Mouse (Mus musculus) limb, embryonic 10.5 days (tissue): ENCODE results near the gene Acaca. TPM values are rescaled to one million over a fixed set of nuclear protein-coding genes. Genes with fewer than 3 reads are reported as not detected.
"Not testable (repeated sequence)": the region's sequence is repeated elsewhere in the genome, so short reads cannot be mapped to it uniquely, and the experiment has no call there.

Source experiments
- DNase-seq: peaks from one replicate; pipeline ENCODE4 v3.0.0-alpha.2; 2017; ENCODE audit warnings: low spot score
- H3K27ac ChIP-seq: fragments of 300-500 bp; sonication (generic); 2 replicates; pipeline ENCODE4 v1.5.1; 2016; ENCODE audit warnings: mild to moderate bottlenecking
- H3K27me3 ChIP-seq: fragments of 300-500 bp; sonication (generic); 2 replicates; pipeline ENCODE4 v1.6.1; 2016; ENCODE audit warnings: low read depth, mild to moderate bottlenecking; ENCODE audit not compliant: poor library complexity, severe bottlenecking
- H3K36me3 ChIP-seq: fragments of 300-500 bp; sonication (generic); 2 replicates; pipeline ENCODE4 v1.6.1; 2016; ENCODE audit warnings: mild to moderate bottlenecking, moderate library complexity
- H3K4me1 ChIP-seq: fragments of 300-500 bp; sonication (generic); 2 replicates; pipeline ENCODE4 v1.6.1; 2016
- H3K4me3 ChIP-seq: fragments of 300-500 bp; sonication (generic); 2 replicates; pipeline ENCODE4 v1.5.1; 2016; ENCODE audit warnings: mild to moderate bottlenecking, moderate library complexity
- H3K9me3 ChIP-seq: fragments of 300-500 bp; sonication (generic); replicated peaks from 2 replicates; pipeline ENCODE4 v1.6.1; 2016; ENCODE audit warnings: mild to moderate bottlenecking
- WGBS: fragments of 180-500 bp; shearing (Covaris S2); methylation state at CpG from one replicate; pipeline ENCODE4 v1.1.7; 2016; 5-methylcytosine and 5-hydroxymethylcytosine counted together
- polyA plus RNA-seq: library from polyadenylated mRNA; unstranded; fragments of >200 nt; fragmentation: Nextera tagmentation; extraction: Ambion mirVana; gene quantifications from 2 replicates; pipeline ENCODE4 v1.2.1, GENCODE M21; 2016

Gene Acaca
- polyA plus RNA-seq, 1 experiment from 2014 or later, result 22.8 TPM

- H3K9me3 ChIP-seq, result no peaks in the 10 kb centered on the region
- peaks cover 10% of the 10 kb centered on the region; the same call in 1 of the 2 replicates for H3K36me3 ChIP-seq
- no peaks in the 10 kb centered on the region for H3K4me1 ChIP-seq
- DNase-seq, result no peak
- H3K27ac ChIP-seq, result no peak overlapping the region
- H3K4me3 ChIP-seq, result no peak overlapping the region
- H3K27me3 ChIP-seq, result no peaks in the 10 kb centered on the region
Observed at GRCm38 (mm10) chr11:84332384-84332783, 202.9 kb downstream of the Acaca start.

GRCm38 (mm10) chr11:84332860-84333259, 203.4 kb downstream of the Acaca start:
- no peaks in the 10 kb centered on the region for H3K27me3 ChIP-seq
- H3K9me3 ChIP-seq, result no peaks in the 10 kb centered on the region
- WGBS, result 89% methylated on average over 3 of the region's 3 CpGs
- DNase-seq, result no peak
- no peak overlapping the region for H3K27ac ChIP-seq
- peaks cover 10% of the 10 kb centered on the region for H3K36me3 ChIP-seq
- H3K4me1 ChIP-seq, result no peaks in the 10 kb centered on the region
- H3K4me3 ChIP-seq, result no peak overlapping the region

GRCm38 (mm10) chr11:84338273-84338672, 208.8 kb downstream of the Acaca start:
- not testable (repeated sequence) for H3K27me3 ChIP-seq, H3K27ac ChIP-seq, H3K4me1 ChIP-seq, H3K9me3 ChIP-seq, DNase-seq, H3K4me3 ChIP-seq
- H3K36me3 ChIP-seq, result peaks cover 30% of the 10 kb centered on the region
- WGBS, result 98% methylated on average over 8 of the region's 8 CpGs

- no peaks in the 10 kb centered on the region for H3K27me3 ChIP-seq
- H3K36me3 ChIP-seq, result peaks cover 27% of the 10 kb centered on the region
- H3K4me3 ChIP-seq, result no peak overlapping the region
- WGBS, result 87% methylated on average over 2 of the region's 2 CpGs
- DNase-seq, result no peak
- H3K9me3 ChIP-seq, result no peaks in the 10 kb centered on the region
- H3K27ac ChIP-seq, result no peak overlapping the region
- H3K4me1 ChIP-seq, result no peaks in the 10 kb centered on the region
Observed at GRCm38 (mm10) chr11:84340630-84341029, 211.2 kb downstream of the Acaca start.

- peaks cover 29% of the 10 kb centered on the region for H3K36me3 ChIP-seq
- no peak overlapping the region for H3K4me3 ChIP-seq
- no peaks in the 10 kb centered on the region for H3K27me3 ChIP-seq
- DNase-seq, result no peak
- H3K27ac ChIP-seq, result no peak overlapping the region
- 89% methylated on average over 6 of the region's 6 CpGs for WGBS
- H3K9me3 ChIP-seq, result no peaks in the 10 kb centered on the region
- no peaks in the 10 kb centered on the region for H3K4me1 ChIP-seq
Observed at GRCm38 (mm10) chr11:84344522-84345236, 215.2 kb downstream of the Acaca start.

GRCm38 (mm10) chr11:84347766-84348165, 218.3 kb downstream of the Acaca start:
- peaks cover 20% of the 10 kb centered on the region for H3K36me3 ChIP-seq

GRCm38 (mm10) chr11:84348843-84349825, 219.7 kb downstream of the Acaca start:
- no peak overlapping the region for H3K27ac ChIP-seq
- H3K4me1 ChIP-seq, result no peaks in the 10 kb centered on the region
- no peaks in the 10 kb centered on the region for H3K9me3 ChIP-seq
- H3K27me3 ChIP-seq, result no peaks in the 10 kb centered on the region
- WGBS, result 89% methylated on average over 16 of the region's 16 CpGs
- no peak for DNase-seq
- no peak overlapping the region for H3K4me3 ChIP-seq
- peaks cover 18% of the 10 kb centered on the region for H3K36me3 ChIP-seq

More at GRCm38 (mm10) chr11:84347766-84348165, 218.3 kb downstream of the Acaca start:
- H3K27me3 ChIP-seq, result no peaks in the 10 kb centered on the region
- H3K4me3 ChIP-seq, result no peak overlapping the region
- no peaks in the 10 kb centered on the region for H3K4me1 ChIP-seq
- H3K9me3 ChIP-seq, result no peaks in the 10 kb centered on the region
- no peak overlapping the region for H3K27ac ChIP-seq
- no peak for DNase-seq
- WGBS, result 90% methylated on average over 2 of the region's 2 CpGs

- Histone ChIP-seq H3K4me1 (no peaks in the 10 kb centered on the region; the same call in 1 of the 2 replicates), H3K4me3 (no peak overlapping the region), H3K9me3 (no peaks in the 10 kb centered on the region), H3K27ac (no peak overlapping the region), H3K27me3 (no peaks in the 10 kb centered on the region), H3K36me3 (peaks cover 14% of the 10 kb centered on the region; the same call in 1 of the 2 replicates)
- no peak for DNase-seq
- WGBS, result 88% methylated on average over 1 of the region's 1 CpGs
Observed at GRCm38 (mm10) chr11:84351150-84351549, 221.7 kb downstream of the Acaca start.

- Histone ChIP-seq H3K36me3 (peaks cover 8% of the 10 kb centered on the region; the same call in 1 of the 2 replicates), H3K27ac (no peak overlapping the region), H3K27me3 (no peaks in the 10 kb centered on the region), H3K4me1 (no peaks in the 10 kb centered on the region; the same call in 1 of the 2 replicates), H3K4me3 (no peak overlapping the region), H3K9me3 (no peaks in the 10 kb centered on the region)
- 93% methylated on average over 7 of the region's 7 CpGs for WGBS
- no peak for DNase-seq
Observed at GRCm38 (mm10) chr11:84353058-84353726, 223.7 kb downstream of the Acaca start.

GRCm38 (mm10) chr11:84357304-84357703, 227.8 kb downstream of the Acaca start:
- Histone ChIP-seq H3K27me3 (no peaks in the 10 kb centered on the region), H3K36me3 (0 out of 2 replicates have a peak, but pooled peaks cover 2% of the 10 kb centered on the region), H3K27ac (no peak overlapping the region), H3K4me3 (no peak overlapping the region), H3K9me3 (no peaks in the 10 kb centered on the region), H3K4me1 (peaks cover 9% of the 10 kb centered on the region)
- WGBS, result 91% methylated on average over 3 of the region's 3 CpGs
- no peak for DNase-seq

- WGBS, result 87% methylated on average over 2 of the region's 2 CpGs
- H3K27ac ChIP-seq, result no peak overlapping the region
- no peak for DNase-seq
- H3K4me3 ChIP-seq, result no peak overlapping the region
- 0 out of 2 replicates have a peak, but pooled peaks cover 2% of the 10 kb centered on the region for H3K36me3 ChIP-seq
- no peaks in the 10 kb centered on the region for H3K27me3 ChIP-seq
- H3K4me1 ChIP-seq, result peaks cover 11% of the 10 kb centered on the region
- no peaks in the 10 kb centered on the region for H3K9me3 ChIP-seq
Observed at GRCm38 (mm10) chr11:84357771-84358170, 228.3 kb downstream of the Acaca start.

GRCm38 (mm10) chr11:84361551-84361950, 232.1 kb downstream of the Acaca start:
- Histone ChIP-seq H3K27ac (no peak overlapping the region), H3K4me1 (peaks cover 11% of the 10 kb centered on the region), H3K4me3 (no peak overlapping the region), H3K9me3 (no peaks in the 10 kb centered on the region), H3K27me3 (no peaks in the 10 kb centered on the region), H3K36me3 (peaks cover 26% of the 10 kb centered on the region)
- WGBS, result 46% methylated on average over 5 of the region's 5 CpGs
- DNase-seq, result no peak
